Mouse (Mus musculus) inflammation-experienced regulatory T-cells, adult 6 months (primary cell): ENCODE results near the gene Ghrhr. TPM values are rescaled to one million over a fixed set of nuclear protein-coding genes. Genes with fewer than 3 reads are reported as not detected.

ENCODE experiments used
- ATAC-seq: one replicate; pipeline ENCODE4 v1.8.0; 2017
- polyA plus RNA-seq, 3 experiments: library from polyadenylated mRNA; unstranded; fragments of 100-300 nt; shearing (Covaris generic); gene quantifications; one replicate each; pipeline ENCODE4 v1.2.1; 2017

The Ghrhr gene
- polyA plus RNA-seq, 3 experiments from 2014 or later: not detected

DNA sequence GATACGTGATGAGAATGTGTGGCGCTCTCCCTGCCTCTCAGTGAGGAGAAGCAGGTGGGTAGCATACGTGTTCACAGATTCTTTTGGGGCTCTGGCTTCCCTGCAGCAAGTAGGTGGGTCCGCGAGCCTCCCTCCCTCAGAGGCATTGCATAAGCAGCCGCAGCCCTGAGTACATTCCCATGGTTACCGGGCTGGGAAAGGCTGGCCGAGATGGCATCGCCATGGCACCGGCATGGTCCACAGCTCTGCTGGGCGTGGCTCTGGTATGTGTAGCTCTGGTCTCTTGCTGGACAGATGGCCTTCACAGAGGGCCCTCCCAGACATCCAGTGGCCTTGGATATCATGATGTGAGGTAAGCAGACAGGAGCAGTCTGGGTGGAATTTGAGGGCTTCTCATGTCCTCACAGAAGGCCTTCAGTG is 20.5 kb downstream of the Ghrhr start:
- no peak for ATAC-seq

DNA sequence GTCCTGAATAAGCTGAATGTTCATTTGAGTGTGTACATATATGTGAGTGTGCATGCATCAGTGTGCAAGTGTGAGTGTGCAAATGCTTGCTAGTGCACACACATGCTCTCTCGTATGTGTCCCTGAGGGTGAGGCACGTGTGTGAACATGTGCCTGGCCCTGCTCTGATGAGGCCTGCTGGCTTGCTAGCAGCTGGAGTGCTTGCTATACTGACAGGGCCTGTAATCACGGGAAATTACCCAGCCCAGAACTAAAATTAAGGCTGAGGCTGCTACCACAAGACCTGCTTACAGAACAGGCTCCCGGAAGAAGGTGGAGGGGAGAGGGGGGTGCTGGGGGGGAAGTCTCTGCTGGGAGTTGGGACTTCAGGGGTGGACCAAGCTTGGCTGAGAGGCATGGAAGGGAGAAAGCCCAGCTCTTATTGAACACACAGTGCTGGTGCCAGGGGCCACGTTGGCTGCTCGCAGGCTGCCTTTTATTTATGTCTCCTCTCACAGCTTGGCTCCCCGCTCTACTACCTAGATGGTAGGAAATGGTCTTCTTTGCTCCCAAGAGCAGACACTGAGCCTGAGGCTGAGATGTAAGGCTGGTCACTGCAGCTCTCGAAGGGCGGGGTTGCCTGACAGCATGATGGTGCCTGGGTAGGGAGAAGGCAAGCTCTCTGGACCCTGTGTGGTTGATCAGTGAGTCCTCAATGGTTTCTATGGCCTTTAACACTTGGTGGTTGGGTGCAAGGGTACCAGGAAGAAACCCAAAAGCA is 23.0 kb downstream of the Ghrhr start:
- no peak for ATAC-seq

DNA sequence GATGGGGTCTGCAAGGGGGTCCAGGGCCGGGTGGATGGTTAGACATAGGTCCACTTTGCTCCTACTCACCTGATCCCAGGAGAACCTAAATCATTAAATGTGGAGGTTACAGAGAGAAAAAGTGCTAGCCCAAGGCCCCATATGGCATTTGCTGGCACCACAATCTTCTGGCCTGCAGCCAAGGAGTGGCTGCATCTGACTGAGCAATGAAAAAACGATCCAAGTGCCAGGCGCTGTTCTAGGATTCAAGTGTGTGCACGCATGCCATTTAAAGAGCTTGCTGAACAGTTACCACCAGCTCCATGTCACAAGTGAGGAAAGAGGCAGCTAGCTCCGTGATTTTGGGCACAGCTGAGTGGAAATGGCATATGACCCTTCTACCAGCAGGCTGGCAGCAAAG is 23.8 kb downstream of the Ghrhr start:
- no peak for ATAC-seq

DNA sequence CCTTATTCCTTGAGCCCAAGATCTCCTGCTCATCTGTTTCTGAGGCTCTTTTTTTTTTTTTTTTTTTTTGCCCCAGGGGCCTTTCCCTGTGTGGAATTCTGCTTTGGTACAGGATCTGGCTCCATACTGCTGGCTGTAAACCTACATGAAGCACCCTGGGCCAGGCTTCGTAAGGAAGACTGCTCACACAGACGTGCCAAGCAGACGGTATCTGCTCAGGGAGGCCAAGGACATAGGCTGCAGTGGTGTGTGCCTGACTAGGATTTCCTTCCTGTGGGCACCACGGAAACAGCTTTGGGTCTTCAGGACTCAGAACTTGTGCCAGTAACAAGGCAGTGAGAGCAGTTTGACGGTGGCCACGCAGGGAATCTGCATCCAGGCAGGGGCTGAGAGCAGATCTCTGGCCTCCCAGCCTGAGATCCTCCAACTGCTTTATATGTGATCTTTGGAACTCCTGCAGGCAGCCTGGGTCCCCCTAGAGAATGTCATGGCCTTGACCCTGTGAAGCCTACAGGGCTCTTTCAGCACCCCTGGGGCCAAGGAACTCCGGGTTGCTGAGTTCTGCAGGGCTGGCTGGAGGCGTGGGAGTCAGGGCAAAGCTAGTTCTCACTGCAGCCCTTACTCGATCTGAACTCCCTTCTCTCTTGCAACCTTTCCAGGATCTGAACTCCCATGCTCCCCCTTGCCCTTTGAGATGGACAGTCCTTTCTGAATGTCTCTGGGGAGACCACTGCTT is 26.1 kb downstream of the Ghrhr start:
- ATAC-seq: no peak

DNA sequence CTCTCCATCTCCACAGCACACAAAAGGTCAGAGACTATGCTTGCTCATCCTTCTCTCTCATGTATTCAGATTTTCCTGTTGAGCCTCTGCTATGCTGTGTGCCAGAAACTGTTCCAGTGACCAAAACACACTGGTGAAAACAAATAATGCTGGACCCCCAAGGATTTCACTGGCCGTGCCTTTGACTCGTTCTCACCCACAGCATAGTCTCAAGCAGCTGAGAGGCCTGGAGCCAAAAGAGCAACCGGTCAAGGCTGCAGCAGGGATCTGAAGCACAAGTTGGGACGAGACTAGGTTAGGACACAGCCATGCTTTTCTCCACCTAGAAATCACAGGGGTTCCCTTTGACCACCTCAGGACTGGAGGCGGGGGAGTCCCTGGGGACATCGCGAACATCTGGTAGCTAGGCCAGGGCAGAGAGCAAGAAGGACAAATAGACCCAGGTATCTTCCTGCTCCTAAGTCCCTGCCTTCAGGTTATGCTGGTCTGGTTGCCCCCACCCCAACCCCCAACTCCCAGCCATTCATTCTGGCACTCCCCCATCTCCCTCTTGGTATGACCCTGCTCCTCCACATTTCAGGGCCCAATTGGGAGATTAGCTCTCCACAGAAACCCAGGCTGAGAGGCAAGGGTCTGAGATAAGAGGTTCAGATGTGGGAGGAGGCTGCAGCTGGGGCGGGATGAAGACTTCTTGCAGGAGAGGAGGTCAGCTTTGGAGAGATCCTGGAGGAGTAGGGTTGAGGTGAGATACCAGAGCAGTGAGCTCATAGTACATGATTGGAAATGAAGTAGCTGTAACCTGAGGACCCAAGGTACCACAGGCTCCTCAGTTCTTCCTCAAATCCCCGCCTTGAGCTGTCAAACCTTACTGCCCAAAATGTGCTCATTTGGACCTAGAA is 27.6 kb downstream of the Ghrhr start:
- no peak for ATAC-seq

DNA sequence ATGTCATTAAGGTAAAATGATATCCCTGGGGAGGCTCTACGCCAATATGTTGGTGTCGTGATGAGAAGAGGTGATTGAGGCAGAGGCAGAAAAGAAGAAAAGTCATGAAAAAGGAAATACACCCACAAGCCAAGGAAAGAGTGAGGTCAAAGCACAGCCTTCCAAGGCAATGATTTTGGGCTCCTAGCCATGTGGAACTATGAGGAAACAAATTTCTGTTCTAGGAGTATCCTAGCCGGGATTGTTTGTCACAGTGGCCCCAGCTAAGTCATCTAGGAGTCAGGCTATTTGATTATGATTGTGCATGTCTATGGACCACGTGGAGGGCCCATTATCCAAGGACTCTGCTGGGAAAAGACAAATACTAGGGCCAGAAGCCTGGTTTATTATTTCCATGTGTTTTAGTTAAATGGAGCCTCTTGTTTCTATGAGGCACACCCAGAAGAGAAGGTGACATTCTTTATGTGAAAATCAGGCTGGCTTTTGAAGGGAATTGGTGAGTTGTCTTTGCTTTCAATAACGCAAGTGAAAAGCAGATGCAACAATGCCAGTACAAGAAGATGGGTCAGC is 28.4 kb downstream of the Ghrhr start:
- ATAC-seq: no peak

DNA sequence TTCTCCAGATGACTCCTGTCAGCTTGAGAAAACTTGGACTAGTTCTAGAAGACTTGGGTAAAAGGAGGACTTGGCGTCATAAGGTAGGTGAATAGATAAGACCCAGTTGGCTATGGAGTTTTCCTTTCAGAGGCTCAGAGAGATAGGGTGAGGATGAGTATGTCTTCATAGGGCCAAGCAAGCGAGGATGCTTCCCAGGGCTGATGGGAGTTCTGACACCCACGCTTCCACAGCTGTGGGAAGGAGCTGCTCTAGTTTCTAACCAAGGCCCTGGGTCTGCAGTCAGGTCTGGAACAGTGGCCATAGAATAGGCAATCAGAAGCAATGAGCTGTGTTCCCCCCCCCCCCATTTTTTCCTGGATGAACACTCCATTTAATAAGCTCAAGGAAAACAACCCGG is 31.2 kb downstream of the Ghrhr start:
- ATAC-seq: no peak

DNA sequence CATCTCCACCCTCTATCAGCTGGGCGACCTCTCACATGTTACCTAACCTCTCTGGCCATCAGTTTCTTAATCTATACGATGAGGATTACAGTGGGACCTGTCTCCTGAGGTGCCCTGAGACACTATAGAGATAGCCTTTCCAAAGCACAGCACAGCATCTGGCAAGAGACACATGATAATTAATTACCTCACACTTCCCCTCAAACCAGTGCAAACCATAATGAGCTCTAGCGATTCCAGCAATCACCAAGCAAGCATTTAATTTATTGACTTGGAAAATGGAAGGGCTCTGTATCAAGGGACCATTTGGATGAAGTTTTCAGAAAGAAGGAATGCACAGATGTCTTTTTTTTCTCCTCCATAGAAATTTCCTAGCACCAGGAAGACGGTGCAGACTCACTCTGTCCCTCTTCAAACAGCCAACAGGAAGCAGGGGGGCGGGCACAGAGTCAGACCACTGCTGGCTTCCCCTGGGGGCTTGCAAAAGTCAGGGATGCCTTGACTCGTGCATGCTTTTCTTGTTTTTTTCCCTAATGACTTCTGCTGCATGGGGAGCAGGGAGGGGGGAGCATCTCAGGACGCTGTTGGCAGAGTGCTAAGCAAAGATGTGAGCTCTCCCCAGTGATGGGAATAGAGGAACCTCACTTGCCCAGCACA is 34.2 kb downstream of the Ghrhr start:
- no peak for ATAC-seq

DNA sequence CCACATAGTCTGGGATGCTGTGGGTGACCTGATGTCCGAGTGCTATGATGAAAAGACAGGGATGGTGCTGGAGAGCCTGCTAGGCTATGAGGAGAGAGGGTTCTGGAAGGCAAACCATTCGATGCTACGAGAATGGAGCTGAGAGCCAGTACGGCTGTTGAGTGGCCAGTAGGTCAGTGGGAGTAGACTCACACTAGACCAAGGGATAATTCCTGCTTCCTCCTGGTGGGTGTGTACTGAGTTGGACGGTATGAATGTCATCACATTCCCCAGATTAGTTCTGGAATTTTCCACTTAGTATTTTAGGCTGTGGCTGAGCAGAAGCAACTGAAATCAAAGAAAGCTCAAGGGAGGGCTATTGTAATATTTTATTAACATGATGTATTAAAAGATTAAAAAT is 34.9 kb downstream of the Ghrhr start:
- ATAC-seq: no peak

DNA sequence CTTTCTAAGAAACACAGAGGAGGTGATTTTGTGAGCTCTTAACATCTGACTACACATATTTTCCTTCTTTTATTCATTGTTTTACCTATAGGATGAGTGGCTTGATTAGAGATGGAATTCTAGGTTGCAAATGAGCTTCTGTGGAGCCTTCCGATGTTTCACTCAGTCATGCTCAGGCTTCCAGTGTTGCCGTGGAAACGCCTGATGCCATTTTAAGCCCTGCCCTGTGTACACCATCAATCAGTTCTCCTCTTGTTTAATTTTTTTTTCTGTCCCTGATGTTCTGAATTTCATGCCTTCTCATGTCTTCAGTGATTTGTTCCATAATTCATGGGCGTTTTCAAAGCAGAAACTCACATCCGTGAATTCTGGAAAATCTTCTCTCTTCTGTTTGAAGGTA is 40.1 kb downstream of the Ghrhr start:
- ATAC-seq: no peak

DNA sequence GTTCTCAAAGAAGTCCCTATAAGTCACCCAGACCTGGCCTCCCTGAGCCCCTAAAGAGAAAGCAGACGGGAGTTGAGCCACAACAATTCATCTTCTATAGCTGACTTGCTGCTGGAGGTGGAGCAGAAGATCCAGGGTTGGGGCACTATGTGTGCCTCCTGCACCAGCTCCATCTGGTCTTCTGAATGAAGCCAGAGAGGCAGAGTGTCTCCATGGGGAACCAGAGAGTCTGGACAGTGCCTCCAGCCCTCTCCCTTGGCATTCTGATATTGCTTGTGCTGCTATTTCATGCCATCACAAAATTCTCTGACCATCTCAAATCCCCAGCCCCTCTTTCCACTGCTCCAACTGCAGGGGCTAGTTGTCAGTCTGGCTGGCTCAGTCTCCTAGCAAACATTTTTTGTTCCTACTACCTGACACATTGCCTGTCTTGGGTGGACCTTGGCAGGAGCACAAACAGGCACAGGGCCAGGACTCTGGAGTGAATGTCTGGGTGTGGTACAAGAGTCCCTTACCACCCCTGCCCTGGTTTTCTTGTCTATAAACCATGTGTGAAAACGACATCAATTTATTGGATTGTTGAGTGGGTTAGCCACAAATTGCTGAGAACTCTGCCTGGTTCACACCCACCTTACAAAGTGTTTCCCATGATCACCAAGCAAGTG is 42.8 kb downstream of the Ghrhr start:
- no peak for ATAC-seq

DNA sequence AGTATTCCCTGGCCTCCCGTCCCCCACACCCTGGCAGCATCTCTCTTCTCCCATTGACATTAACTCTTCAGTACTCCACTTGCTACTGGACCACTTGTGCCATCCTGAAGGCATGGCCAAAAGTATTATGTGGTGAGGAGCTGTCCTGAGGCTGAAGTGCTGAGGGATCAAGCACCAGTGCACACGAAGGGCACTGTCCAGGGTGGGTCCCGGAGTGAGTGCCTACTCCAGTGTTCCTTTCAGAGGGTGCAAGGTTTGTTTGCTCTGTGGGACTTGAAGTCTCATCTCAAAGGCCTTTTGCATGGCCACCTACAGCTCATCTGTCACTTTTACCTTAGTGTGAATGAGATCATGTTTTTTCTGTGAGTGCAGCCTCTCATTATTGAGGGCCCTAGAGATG is 44.3 kb downstream of the Ghrhr start:
- no peak for ATAC-seq

DNA sequence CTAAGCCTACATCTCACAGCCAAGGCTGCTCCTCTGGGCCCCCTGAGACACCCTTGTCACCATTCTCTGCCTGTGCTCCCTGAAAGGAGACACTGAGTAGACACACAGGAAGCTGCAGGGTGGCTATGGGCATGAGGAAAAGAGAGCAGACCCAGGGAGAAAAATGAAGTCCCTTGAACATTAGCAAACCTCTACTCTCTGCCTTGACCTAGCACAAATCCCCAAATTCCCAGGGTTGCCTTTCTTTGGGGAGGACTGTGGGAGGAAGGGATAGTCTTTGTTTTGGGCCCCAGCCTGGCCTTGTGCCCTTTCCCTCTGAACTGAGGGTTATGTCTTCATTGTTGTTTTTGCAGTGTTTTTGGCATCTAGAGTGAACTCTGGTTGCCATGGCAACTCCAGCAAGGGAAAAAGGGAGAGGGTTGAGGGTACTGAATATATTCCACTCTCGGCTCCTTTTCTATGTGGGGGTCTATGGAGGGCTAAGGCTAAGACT is 44.8 kb downstream of the Ghrhr start:
- ATAC-seq: no peak

DNA sequence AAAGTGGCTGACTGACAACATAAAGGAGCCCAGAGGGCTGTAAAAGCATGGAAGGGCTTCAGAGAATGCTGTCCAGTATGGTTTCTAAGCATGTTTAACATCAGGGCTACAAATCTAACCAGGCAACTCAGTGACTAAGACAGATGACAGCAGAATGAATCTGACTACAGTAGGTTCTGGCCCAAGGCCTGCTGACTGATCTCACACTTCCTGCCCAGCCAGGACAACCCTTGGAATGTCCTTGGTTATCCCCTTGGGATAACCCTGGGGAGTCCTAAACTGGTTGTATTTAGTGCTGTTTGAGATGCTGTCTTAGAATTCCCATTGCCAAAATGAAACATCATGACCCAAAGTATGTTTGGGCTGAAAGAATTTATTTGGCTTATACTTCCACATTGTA is 56.0 kb downstream of the Ghrhr start:
- no peak for ATAC-seq

DNA sequence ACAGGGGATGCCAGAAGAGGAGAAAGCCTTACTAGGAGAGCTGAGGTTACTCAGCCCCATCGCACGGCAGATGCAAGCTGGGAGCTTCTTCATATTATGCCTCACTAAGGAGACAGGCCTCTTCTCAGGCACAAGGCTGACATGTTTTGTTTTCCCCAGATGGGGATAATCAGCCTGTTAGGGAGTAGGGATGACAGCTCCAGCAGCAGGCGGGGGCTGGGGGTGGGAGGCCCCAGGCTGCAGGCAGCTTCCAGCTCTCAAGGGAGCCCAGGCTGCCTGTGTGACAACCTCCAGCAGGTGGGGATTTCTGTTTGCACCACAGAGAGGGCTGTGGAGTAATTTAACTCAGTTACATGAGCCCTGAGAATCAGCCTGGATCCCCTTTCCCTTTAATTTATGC is 58.3 kb downstream of the Ghrhr start:
- no peak for ATAC-seq

DNA sequence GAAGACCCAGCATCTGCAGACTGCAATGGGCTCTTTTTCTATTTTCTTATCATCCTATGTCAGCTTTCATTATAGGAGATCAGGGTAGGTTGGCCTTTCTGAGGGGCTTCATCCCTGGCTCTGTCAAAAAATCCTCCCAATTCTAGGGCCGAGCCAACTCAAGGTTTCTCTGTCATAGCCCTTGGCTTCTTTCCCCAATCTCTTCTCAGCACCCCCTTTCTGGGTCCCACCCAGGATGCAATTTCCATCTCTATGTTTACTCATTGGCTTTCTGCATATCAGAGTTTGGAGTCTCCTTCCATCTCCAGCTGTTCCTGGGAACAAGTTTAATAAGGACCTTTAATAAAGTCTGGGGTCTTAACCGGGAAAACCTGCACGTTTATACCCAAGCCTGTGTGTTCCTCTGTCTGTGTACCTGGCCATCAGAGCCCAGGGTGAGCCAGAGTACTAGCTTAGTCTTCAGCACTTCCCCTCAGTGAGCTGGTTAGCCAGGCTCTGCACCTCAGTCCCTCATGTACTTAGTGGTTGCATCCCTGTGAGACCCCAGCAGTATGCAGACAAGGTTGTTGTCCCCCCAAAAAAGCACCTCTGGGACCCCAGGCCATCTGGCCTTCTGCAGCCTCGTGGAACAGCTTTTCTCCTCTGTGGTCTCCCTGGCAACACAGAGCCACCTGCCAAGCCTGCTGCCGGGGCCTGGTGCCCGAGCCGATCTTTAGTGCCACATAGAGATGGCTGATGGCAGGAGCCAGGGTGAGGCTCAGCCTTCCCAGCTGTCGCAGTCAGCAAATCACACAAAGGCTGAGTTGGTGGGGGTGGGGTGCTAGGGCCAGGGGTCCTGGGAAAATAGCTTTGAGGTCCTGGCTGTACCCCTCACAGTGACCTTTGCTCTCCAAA is 59.4 kb downstream of the Ghrhr start:
- no peak for ATAC-seq

DNA sequence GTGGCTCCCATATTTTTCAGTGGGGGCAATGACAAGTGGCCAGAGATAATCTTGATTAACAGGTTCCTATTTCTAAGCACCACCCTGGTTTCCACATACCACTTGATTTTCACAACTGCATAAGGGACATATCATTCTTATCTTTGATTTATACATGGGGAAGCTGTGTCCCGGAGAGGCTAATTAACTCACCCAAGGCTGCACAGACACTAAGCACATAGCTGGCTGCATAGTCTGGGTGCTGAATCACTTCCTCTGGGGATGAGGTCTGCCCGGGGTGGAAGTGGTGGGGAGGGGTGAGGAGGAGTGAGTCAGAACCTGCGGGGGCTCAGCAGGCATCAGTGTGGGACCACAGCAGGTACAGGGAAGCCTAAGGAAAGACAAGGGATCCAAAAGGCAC is 61.8 kb downstream of the Ghrhr start:
- no peak for ATAC-seq
